In genomic region chr14:49801444-49801843, GRCm38 (mm10) we compare ENCODE assay signal across 9 mouse cellular contexts. TPM values are rescaled to one million over a fixed set of nuclear protein-coding genes. Genes with fewer than 3 reads are reported as not detected.
DNase-seq lines count a peak whose midpoint lies in the region; ATAC-seq and TF ChIP-seq lines count a peak whose summit lies in the region.
"Had no signal": no experiment of that assay in that cellular context is flagged by ENCODE, and none has a peak within 500 bp of the region (broad histone marks: within the 10 kb centered on the region; RNA-seq: fewer than 3 reads in every experiment).

No protein-coding gene starts in this region.

- peak; percentile 78; the same call in 1 of the 2 replicates for ATAC-seq in hindbrain, postnatal 0 days

- TF ChIP-seq CTCF in hindbrain, postnatal 0 days (IDR thresholded peaks at IDR 0.05; ENCODE audit: low read depth), result peak; percentile 71

- H3K9me3 ChIP-seq in hindbrain, postnatal 0 days (ENCODE audit: low read length), result no peaks in the 10 kb centered on the region
- H3K9me3 ChIP-seq: embryonic facial prominence, embryonic 15.5 days had no signal

- intact Hi-C loops in left cerebral cortex, postnatal 14 days (cut with DNase I), result no loop called here

- H3K9ac ChIP-seq in hindbrain, postnatal 0 days (replicated peaks; ENCODE audit: low read length), result no peak overlapping the region
- H3K9ac ChIP-seq: embryonic facial prominence, embryonic 15.5 days had no signal

- no peak overlapping the region for H3K4me2 ChIP-seq in hindbrain, postnatal 0 days (ENCODE audit: low read depth, low read length)
- H3K4me2 ChIP-seq: embryonic facial prominence, embryonic 15.5 days had no signal

- DNase-seq in adrenal gland, adult (ENCODE audit: inconsistent age in 2 of 2, low spot score in 1 of 2), result peak; percentile 8 to 47
- no peak for DNase-seq in adrenal gland, adult 8-10 months
- DNase-seq in left cerebral cortex, postnatal 14 days (ENCODE audit: low spot score in 2 of 2), result peak; percentile 32 to 34
- DNase-seq in left cerebral cortex, adult 8-10 months (ENCODE audit: low spot score in 2 of 2), result no peak
- DNase-seq in cerebellum, adult 9-10 months, result peak; percentile 90
- peak; percentile 70 for DNase-seq in hindbrain, postnatal 0 days (ENCODE audit: low spot score)
- DNase-seq in ovary, postnatal 36 days (ENCODE audit: low spot score), result no peak
- no peak for DNase-seq in thymus, postnatal 4 days

- H3K27ac ChIP-seq in hindbrain, postnatal 0 days, result no peak overlapping the region
- H3K27ac ChIP-seq: embryonic facial prominence, embryonic 15.5 days had no signal

- 8% methylated on average over 4 of the region's 4 CpGs for WGBS in hindbrain, postnatal 0 days

- no peaks in the 10 kb centered on the region for H3K36me3 ChIP-seq in hindbrain, postnatal 0 days (ENCODE audit: insufficient read depth, low read length)
- H3K36me3 ChIP-seq: embryonic facial prominence, embryonic 15.5 days had no signal

- H3K27me3 ChIP-seq in hindbrain, postnatal 0 days (ENCODE audit: insufficient read depth, low read length), result no peaks in the 10 kb centered on the region
- H3K27me3 ChIP-seq: embryonic facial prominence, embryonic 15.5 days had no signal

- H3K4me3 ChIP-seq in hindbrain, postnatal 0 days (ENCODE audit: low read length), result no peak overlapping the region
- H3K4me3 ChIP-seq: embryonic facial prominence, embryonic 15.5 days had no signal

- no peaks in the 10 kb centered on the region for H3K4me1 ChIP-seq in hindbrain, postnatal 0 days (ENCODE audit: insufficient read depth, low read length)
- H3K4me1 ChIP-seq: embryonic facial prominence, embryonic 15.5 days had no signal

RNA-seq across cellular contexts. Expression of gene Armh4, which starts 18.3 kb away (rescaled TPM):
- total RNA-seq in adrenal gland, adult 8-10 months (2022), result 1 to 10 TPM in 2 of 4 experiments, under 1 TPM in 2; 0.89 to 2.0 (median 1.1) TPM
- 10 to 100 TPM; 24.2 to 25.0 TPM for total RNA-seq in left cerebral cortex, postnatal 14 days (2021)
- 10 to 100 TPM; 25.9 to 31.4 (median 28.0) TPM for total RNA-seq in left cerebral cortex, adult 8-10 months (2022)
- 27.5 and 30.2 TPM in 2 replicates for total RNA-seq in hindbrain, postnatal 0 days (2014; rRNA removed)
- 21.7 and 21.9 TPM in 2 replicates for polyA plus RNA-seq in hindbrain, postnatal 0 days (2015; fragmentation: Nextera tagmentation; extraction: Ambion mirVana)

Comparison
In these comparisons a context has a peak if more than half of its experiments do, and no peak if none do; other contexts are left out.
1. DNase-seq: peak in adrenal gland, adult (2 of 2), left cerebral cortex, postnatal 14 days (2 of 2), cerebellum, adult 9-10 months (single experiment) and hindbrain, postnatal 0 days (single experiment); none in adrenal gland, adult 8-10 months (single experiment), left cerebral cortex, adult 8-10 months (0 of 2), ovary, postnatal 36 days (single experiment) and thymus, postnatal 4 days (single experiment).